Mouse (Mus musculus) small intestine, adult 10 weeks (tissue): ENCODE measurements around the gene Abca7. TPM values are rescaled to one million over a fixed set of nuclear protein-coding genes. Genes with fewer than 3 reads are reported as not detected.

Experiments
- polyA plus RNA-seq: library from polyadenylated mRNA; stranded (reverse); fragments of 350-450 nt; fragmentation: Illumina TruSeq; extraction: RNeasy Lipid Tissue Mini Kit (QIAGEN cat#74804); gene quantifications from one replicate; pipeline ENCODE4 v1.2.3, GENCODE M21; 2014; ENCODE audit warnings: low replicate concordance

Abca7 gene
- 0.11 TPM for polyA plus RNA-seq

DNA sequence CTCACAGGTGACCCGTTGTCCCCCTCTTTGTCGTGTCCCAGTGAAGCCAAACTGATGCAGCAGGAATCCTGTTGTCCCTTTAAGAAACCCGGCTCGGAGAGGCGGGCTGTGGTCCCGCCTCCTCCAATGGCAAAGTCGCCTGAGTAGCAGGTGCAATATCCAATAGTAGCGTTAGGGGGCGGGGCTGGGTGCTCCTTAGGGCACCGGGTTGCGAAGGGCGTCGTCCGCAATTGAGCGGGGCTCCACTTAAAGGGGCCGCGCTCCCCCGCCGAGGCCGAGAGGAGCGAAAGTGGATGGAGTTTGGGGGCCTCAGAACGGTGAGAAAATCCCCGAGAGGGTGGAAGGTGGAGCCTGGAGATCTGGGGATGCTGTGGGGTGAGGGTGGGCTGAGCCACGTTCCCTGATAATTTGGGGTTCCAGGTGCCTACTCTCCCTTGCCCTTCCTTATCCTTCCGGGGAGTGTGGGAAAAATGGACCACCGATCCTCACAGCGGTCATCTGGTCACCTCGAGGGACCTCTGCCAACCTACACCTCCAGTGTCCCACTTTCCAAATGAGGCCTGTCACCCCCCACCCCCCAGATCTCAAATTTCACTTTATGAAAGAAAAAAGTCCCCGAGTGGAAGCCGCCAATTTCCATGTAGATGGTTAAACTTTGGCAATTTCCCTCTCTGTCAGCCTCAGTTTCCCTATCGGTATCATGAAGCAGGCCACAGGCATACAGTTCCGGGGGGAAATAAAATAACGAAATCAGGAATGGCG lies at the start of gene Abca7:
Gene Abca7, plus strand, starts transcription at position 223 of the 762 bp plus-strand sequence.

DNA sequence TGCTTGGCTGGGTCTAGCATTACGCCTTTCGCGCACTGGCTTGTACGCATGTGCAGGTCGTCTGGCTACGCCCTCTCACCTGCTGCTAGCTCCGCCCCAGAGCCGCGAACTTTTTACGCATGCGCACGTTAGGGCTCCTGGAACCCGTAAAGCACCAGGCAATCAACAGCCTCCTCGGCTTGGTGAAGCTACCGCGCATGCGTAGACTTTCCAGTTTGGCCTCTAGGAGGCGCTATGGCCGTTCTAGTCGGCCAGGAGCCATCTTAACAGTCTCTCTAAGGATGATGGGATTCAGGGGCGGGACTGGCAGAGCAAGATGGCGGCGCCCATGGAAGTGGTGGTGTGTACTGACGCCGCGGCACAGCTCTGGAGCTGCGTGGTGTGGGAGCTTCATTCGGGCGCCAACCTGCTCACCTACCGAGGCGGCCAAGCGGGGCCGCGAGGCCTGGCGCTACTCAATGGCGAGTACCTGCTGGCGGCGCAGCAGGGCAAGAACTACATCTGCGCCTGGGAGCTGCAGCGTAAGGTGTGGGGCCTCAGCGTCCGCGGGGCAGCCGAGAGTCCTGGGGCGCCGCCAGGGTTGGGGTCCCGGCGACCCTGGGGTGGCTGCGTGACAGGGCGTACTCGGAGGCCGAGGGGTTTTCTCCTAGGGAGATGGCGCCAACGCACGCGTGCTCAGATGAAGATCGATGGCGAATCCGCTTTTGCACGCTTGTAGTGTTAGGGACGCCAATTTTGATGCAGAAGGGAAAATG lies 36.3 kb upstream of the Abca7 start, which contains the start of gene Wdr18:
Gene Wdr18, plus strand, starts transcription at position 306 of the 755 bp plus-strand sequence.

DNA sequence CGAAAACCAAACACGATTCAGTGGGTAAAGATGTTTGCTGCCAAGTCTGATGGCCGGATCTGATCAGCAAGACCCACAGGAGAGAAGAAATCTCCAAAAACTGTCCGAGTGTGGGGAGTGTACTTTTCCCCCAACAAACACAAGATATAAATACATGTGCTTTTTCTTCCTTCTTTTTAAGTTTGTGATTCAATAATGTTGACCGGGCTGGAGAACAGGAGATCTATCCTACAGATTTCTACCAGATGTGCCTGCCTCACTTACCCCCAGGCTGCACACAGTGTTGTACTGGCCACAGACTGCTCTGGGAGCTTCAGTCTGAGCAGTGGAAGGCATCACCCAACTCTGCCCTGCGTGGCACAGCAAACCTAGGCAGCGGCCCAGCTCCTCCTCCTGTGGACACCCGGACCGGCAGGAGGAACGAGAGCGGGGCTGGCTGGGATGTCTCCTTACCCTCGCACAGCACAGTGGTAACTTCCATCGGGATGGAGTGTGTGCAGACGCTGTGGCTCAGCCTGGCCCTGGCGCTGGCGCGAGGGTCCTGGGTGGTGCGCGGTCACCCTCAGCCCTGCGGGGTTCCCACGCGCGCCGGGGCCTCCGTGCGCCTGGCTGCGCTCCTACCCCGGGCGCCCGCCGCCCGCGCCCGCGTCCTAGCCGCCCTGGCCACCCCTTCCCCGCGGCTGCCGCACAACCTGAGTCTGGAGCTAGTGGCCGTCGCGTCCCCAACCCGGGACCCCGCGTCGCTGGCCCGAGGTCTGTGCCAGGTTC lies 25.7 kb upstream of the Abca7 start, which contains the start of gene Grin3b:
Gene Grin3b, plus strand, starts transcription at position 301 of the 768 bp plus-strand sequence.

DNA sequence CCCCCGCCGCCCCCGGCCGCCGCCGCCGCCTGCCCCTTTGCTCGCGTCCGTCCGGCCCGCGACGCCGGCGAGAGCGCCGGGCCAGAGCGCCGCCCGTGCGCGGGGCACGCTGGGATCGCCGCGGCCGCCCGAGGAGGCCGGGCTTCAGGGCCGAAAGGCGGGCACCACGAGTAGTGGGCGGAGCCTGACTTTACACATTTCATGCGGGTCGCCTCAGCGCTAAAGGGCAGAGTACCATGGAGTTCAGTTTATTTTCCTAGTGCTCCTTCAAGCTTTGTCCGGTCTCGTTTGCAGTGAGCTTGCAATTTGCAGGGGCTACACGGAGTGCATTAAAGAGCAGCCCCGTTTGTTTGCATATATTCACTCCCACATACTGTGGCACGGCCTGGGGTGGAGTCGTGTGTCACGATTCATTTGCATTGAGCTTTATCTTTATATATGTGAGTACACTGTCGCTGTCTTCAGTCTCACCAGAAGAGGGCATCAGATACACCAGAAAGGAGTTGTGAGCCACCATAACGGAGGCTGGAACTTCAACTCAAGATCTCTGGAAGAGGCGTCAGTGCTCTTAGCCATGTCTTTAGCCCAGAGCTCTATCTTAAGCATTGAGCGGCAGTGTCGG lies 12.0 kb upstream of the Abca7 start, which contains the start of gene Tmem259:
Gene Tmem259, minus strand, starts transcription at position 136 of the 622 bp plus-strand sequence.

DNA sequence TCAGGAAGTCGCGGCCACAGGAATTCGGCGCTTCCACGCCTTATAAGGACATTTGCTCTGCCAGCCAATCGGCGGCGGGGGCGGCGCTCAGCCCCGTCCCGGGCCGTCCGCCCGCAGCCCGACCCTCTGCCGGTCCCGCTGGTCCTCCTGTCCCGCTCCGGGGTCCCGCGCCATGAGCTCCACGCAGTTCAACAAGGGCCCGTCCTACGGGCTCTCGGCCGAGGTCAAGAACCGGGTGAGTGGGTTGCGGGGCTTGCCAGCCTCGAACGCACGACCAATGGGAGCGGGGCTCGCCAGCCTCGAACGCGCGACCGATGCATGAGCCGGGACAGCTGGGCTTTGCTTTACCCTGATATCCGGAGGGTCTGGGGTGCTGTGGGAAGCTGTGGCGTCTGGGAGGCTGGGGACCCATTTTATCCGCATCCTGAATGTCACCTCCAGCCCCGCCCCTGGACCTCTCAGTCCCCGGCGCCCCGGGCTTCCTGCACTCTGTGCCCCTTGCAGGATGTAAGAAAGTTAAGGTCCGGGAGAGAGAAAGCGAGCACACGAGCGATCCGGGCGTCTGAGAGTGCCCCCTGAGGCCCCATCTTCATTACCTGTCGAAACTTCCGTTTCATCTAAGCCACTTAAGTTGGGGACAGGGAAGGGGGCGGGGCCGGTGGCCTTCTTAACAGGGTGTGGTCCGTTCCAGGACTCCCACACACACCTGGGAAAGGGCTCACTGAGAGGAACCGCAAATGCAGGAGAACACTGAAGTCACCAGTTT lies 7.6 kb upstream of the Abca7 start, which contains the start of gene Cnn2:
Gene Cnn2, plus strand, starts transcription at position 79 of the 766 bp plus-strand sequence.

DNA sequence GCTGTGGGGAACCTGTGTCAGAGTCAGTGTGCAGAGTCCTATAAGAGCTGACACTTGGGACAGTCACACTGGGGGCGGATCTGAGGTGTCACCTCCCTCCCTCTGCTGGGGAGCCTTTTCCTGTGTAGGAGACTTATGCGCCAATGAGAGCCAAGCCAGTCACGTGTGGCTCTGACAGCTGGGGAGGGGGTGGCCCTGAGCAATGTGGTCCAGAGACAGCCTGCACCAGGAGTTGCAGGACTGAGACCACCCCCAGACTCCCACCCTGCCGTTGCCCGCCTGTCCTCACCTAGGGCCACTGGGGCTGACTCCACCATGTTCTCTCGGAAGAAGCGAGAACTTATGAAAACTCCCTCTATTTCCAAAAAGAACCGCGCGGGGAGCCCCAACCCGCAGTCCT lies 20.2 kb downstream of the Abca7 start, which contains the start of gene Arhgap45:
Gene Arhgap45, plus strand, starts transcription at position 143 of the 400 bp plus-strand sequence.

DNA sequence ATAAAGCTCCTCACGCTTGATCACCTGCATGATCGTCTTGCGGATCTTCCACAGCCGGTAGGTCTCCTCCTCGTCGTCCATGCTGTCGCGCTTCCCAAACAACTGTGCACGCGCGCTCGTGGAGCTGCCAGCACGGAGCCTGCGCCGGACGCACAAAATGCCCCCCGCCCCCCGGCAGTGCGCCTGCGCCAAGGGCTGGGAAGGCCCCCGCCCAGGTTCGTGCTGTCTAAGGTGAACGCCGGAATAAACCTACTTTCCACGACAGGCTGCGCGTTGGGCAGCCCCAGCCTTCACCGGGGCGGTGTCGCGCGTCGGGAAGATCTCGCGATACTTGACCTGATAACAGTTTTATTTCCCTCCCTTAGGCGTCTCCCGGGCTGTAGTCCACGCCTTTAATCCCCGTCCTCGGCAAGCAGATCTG lies 43.3 kb downstream of the Abca7 start, which contains the start of gene Polr2e:
Gene Polr2e, minus strand, starts transcription at position 237 of the 421 bp plus-strand sequence.

DNA sequence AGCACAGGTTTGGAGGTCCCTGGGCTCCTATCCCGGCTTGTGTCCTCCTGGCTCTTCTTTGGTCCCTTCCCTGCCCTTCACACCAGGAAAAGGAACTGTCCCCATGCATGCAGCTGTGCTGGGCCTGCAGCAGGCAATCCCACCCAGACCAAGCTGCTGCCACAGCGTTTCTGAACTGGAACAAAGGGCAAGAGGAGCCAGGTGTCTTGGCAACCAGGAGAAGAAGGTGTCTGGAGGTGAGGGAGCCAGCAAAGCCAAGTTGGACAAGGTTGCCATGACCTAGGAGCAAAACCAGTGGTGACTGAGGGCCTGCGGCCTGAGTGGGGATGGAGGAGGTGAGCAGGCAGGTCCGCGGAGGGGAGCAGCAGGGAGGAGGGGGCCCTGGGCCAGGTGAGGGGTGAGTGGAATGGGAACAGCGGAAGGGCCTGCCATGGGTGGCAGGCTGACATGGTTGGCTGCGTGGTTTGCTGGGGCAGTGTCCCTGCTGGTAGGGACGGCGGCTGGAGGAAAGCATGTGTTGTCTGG lies 50.8 kb downstream of the Abca7 start, which contains the start of gene Gpx4:
Gene Gpx4, plus strand, starts transcription at position 126 of the 525 bp plus-strand sequence.

Other genes starting within 250 kb of the Abca7 start
- gene Polrmt, start 249.9 kb upstream of the Abca7 start, polyA plus RNA-seq, result not detected
- gene Fgf22, start 241.4 kb upstream of the Abca7 start, polyA plus RNA-seq, result not detected
- 0.41 TPM for gene Rnf126, start 229.5 kb upstream of the Abca7 start, polyA plus RNA-seq
- gene Fstl3, start 219.2 kb upstream of the Abca7 start, polyA plus RNA-seq, result 0.45 TPM
- not detected for gene Prss57, start 205.5 kb upstream of the Abca7 start, polyA plus RNA-seq
- gene Palm, start 202.9 kb upstream of the Abca7 start, polyA plus RNA-seq, result not detected
- 3.9 TPM for gene Misp, start 175.5 kb upstream of the Abca7 start, polyA plus RNA-seq
- 52.9 TPM for gene Ptbp1, start 142.1 kb upstream of the Abca7 start, polyA plus RNA-seq
- not detected for gene Prtn3, start 122.0 kb upstream of the Abca7 start, polyA plus RNA-seq
- gene Plppr3, start 121.9 kb upstream of the Abca7 start, polyA plus RNA-seq, result not detected
- not detected for gene Elane, start 110.2 kb upstream of the Abca7 start, polyA plus RNA-seq
- gene Cfd, start 105.6 kb upstream of the Abca7 start, polyA plus RNA-seq, result 0.67 TPM
- 0.11 TPM for gene Med16, start 87.6 kb upstream of the Abca7 start, polyA plus RNA-seq
- not detected for gene Gm26602, start 85.6 kb upstream of the Abca7 start, polyA plus RNA-seq
- gene Kiss1r, start 79.5 kb upstream of the Abca7 start, polyA plus RNA-seq, result not detected
- 1.5 TPM for gene R3hdm4, start 75.3 kb upstream of the Abca7 start, polyA plus RNA-seq
- gene Arid3a, start 69.5 kb upstream of the Abca7 start, polyA plus RNA-seq, result 2.3 TPM
- gene Wdr18, start 36.3 kb upstream of the Abca7 start, polyA plus RNA-seq, result 1.0 TPM
- not detected for gene Grin3b, start 25.8 kb upstream of the Abca7 start, polyA plus RNA-seq
- gene Tmem259, start 12.2 kb upstream of the Abca7 start, polyA plus RNA-seq, result 0.45 TPM
- gene Cnn2, start 7.9 kb upstream of the Abca7 start, polyA plus RNA-seq, result 1.9 TPM
- gene Arhgap45, start 20.2 kb downstream of the Abca7 start, polyA plus RNA-seq, result 0.19 TPM
- not detected for gene Polr2e, start 43.3 kb downstream of the Abca7 start, polyA plus RNA-seq
- gene Gpx4, start 50.7 kb downstream of the Abca7 start, polyA plus RNA-seq, result 27.2 TPM
- gene Sbno2, start 109.1 kb downstream of the Abca7 start, polyA plus RNA-seq, result 0.52 TPM
- 3.0 TPM for gene Stk11, start 119.3 kb downstream of the Abca7 start, polyA plus RNA-seq
- 1.8 TPM for gene Atp5d, start 142.1 kb downstream of the Abca7 start, polyA plus RNA-seq
- gene Cbarp, start 144.3 kb downstream of the Abca7 start, polyA plus RNA-seq, result not detected
- 7.7 TPM for gene Midn, start 151.8 kb downstream of the Abca7 start, polyA plus RNA-seq
- gene Cirbp, start 169.5 kb downstream of the Abca7 start, polyA plus RNA-seq, result 12.5 TPM
- not detected for gene 1600002K03Rik, start 176.4 kb downstream of the Abca7 start, polyA plus RNA-seq
- gene Efna2, start 183.0 kb downstream of the Abca7 start, polyA plus RNA-seq, result 0.37 TPM
- gene Mum1, start 229.9 kb downstream of the Abca7 start, polyA plus RNA-seq, result 3.4 TPM